Mouse (Mus musculus) heart, adult 2 months (tissue): ENCODE measurements around the gene Fam3c.

Source experiments
- CTCF ChIP-seq: fragments of 200-600 bp; IDR thresholded peaks from 2 replicates; pipeline ENCODE4 v1.8.1; 2022; ENCODE audit warnings: antibody characterized with exemption, mild to moderate bottlenecking, moderate library complexity
- EP300 ChIP-seq: fragments of 200-500 bp; IDR thresholded peaks from 2 replicates; pipeline ENCODE4 v1.6.1; 2011; ENCODE audit warnings: low read depth, low read length, control low read depth; ENCODE audit not compliant: insufficient read depth
- POLR2A ChIP-seq: fragments of 200-500 bp; IDR thresholded peaks from 2 replicates; pipeline ENCODE4 v1.6.1; 2011; ENCODE audit warnings: mild to moderate bottlenecking, low read depth, low read length, control low read depth; ENCODE audit not compliant: insufficient read depth

GRCm38 (mm10) chr6:22327931-22328330 is 28.1 kb downstream of the Fam3c start:
- TF ChIP-seq POLR2A (no peak), CTCF (no peak), EP300 (no peak)
